Mouse (Mus musculus) mouse embryonic stem cell (cell line): ENCODE results near the gene Tnrc6a.
"Not testable (repeated sequence)": the region's sequence is repeated elsewhere in the genome, so short reads cannot be mapped to it uniquely, and the experiment has no call there.

Experiments used
- in situ Hi-C, 2 experiments: fragments of 300-500 bp; cut with MboI; formaldehyde crosslinking; loops; 1 replicate in 1 of 2; 3 replicates in 1 of 2; pipeline ENCODE4 v1.14.3; 2019 to 2020; ENCODE audit warnings: low sequenced_read_pairs in 2 of 2, low pct_unique_long_range_greater_than_20kb in 1 of 2, mixed read lengths in 1 of 2; ENCODE audit not compliant: unreplicated experiment in 1 of 2

Gene Tnrc6a

DNA sequence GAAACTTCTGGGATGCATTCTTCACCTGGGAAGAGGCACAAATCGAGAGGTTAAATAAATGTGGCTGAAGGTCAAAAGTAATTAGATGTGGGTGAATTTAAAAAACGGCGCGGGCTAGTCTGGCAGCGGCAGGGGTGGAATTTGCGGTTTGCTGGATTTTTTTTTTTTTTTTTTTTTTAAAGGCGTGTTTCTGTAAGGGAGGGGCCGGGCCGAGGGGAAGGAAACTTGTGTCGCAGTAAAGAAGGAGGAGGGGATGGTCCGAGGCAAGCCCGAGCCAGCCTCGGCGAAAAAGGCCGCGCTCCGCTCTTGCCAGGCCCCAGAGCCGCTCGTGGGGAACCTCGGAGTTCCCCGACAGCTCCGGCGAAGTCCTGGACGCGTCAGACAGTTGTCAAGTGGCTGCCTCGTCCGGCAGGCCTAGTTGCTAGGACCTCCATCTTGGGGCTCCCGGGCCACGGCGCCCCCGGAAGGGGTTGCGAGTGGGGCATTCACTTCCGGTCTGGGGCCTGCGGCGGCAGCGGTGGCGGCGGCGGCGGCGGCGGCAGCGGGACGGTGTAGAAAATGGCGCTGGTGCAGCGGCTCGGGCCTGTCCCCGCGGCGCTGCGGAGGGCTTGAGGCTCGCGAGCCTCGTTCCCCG, at the start of gene Tnrc6a:
Gene Tnrc6a, plus strand, starts transcription at position 221 of the 634 bp plus-strand sequence.
- in situ Hi-C loops, result no loop called here

DNA sequence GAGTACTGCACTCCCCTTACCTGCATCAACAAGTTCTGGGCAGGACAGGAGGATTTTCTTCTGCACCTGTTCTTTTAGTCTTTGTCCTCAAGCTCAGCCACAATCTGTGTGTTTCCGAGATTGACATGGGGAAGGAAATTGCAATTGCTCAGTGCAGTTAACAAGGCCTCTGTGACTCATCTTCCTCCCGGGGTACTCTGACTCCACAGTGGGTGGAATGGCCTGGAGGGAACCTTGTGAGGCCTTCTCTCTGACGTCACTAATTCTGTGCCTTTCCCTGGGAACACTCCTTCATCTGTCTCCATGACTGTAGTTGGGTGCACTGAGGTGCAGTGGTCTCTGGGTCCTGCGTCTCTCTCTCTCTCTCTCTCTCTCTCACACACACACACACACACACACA, 41.4 kb upstream of the Tnrc6a start:
- in situ Hi-C loops, result no loop called here

DNA sequence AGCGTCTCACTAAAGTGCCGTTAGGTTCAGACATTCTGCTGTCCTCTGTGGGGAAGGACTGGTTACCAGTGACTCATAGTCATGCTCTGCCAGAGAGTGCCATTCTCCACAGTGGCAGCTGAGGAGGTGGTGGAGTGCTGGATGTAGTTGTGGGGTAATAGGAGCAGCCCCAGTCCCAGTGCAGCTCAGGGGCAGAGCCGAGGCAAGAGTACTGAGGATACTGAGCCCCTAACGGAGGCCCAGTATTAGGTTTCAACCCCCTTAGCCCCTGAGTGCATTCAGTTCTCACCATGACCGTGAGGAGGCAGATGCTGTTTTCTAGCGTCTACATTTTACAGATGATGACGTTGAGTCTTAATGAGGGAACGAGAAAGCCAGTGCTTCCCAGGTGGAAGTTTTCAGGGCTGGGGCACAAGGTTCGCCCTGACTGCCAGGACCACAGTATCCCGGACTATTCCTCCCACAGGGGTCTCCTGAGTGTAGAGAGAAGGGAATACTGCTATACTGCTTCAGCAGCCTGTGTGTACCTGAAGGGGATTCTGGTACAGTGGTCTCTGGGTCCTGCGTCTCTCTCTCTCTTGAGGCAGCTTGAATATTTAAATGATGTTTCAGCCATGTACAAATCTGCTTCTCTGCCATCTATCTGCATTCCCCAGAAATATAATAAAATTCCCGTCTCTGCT, 40.1 kb upstream of the Tnrc6a start:
- in situ Hi-C loops, result no loop called here

DNA sequence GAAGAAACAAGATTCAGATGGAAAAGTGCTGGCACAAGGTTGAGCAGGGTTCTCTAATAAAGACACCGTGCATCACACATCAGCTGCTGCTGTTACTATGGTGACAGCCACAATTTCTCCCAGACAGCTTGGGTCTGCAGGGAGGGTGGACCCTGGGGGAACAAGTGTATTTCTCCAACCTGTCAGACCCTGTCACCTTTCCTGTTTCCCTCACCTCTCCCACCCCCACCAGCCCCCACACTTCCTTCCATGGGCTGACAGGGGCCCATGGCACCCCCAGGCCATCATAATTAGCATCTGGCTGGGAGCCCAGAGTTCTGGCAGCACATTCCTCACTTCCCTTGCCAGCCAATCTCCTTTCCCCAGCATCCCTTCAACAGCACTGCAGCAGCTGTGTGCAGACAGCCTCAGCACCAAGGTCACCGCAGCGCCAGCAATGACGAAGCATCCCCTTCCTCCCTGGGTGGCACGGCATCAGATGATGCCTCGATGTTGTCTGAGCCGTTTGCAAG, 39.4 kb upstream of the Tnrc6a start:
- in situ Hi-C loops, result no loop called here

DNA sequence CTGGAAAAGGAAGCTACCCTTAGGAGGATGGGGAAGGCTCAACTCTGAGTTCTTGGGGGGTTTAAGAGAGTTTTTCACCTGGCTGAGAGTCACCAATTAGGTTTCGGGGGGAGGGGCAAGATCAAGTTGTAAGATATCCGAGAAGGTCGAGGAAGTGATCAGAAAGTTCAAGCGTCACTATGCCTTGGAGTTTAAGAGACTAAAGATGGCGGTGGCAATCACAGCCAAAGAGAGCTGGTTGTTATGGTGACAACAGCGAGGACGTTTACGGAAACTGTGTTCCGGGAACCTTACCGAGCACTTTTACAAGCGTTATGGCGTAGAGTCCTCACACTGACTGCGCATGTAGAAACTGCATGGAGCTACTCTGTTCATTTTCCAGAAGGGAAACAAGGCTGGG, 39.0 kb upstream of the Tnrc6a start:
- in situ Hi-C loops, result no loop called here

- in situ Hi-C loops, result no loop called here
Measured at GRCm38 (mm10) chr7:123088920-123089319, 34.8 kb upstream of the Tnrc6a start.

DNA sequence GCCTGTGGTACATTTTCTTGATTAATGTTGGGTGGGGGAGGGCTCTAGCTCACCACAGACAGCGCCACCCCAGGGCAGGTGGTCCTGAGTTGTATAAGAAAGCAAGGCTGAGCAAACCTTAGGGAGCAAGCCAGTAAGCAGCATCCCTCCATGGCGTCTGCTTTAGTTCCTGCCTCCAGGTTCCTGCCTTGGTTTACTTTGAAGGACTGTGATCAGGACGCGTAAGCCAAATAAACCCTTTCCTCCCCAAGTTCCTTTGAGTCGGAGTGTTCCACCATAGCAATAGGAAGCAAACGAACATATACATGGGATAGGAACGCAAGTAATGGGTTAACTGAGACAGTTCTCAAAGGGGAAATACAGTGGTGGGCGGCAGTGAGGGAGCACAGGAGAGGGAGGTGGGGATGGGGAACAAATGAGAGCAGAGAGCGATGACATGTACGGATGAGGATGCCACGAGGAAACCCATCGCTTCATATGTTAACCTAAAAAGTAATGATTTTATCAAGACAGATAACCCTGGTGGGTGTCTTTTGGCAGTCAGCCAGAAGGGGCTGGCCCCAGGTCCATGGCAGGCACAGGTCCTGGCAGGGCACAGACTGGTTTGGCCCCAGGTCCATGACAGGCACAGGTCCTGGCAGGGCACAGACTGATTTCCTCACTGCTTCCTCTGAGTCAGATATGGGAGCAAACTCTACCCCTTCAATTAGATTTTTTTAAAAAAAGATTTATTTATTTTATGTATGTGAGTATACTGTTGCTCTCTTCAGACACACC, 27.2 kb upstream of the Tnrc6a start:
- in situ Hi-C loops, result no loop called here

GRCm38 (mm10) chr7:123097891-123098750, 25.6 kb upstream of the Tnrc6a start:
- in situ Hi-C loops, result no loop called here

GRCm38 (mm10) chr7:123101295-123101694, 22.4 kb upstream of the Tnrc6a start:
- in situ Hi-C loops, result no loop called here

DNA sequence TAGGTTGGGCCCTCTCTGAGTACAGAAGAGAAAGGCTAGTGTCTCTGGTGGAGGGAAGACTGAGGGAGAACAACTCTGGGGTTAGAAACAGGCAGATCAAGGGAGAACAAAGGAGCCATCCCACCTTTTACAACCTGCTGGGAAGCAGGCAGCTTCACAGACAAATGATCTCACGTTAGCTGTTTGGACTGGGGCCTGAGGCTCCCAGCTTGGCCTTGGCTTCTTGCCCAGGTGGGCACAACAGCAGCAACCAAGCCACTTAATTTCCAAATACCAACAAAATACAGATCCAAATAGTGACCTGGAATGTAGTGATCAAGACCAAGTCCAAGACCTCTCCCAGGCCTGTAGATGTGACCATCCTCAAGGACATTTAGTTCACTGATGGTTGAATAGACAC, 18.3 kb upstream of the Tnrc6a start:
- in situ Hi-C loops, result not testable (repeated sequence)

DNA sequence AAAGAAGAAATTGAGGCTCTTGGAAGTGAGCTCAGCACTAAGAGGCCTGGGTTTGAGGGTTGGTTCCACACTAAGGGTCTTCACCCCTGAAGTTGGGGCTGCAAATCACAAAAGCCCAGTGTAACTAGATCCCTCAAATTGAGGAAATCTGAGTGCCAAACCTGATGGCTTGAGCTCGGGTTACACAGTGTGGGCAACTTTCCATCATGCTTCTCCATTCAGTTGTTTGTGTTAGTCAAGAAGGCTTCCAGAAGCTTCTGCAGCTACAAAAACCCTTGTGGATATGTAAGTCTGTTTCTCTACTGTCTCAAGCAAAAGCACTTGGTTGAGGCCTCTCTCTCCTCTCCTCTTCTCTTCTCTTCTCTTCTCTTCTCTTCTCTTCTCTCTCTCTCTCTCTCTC, 17.8 kb upstream of the Tnrc6a start:
- in situ Hi-C loops, result no loop called here

- in situ Hi-C loops, result no loop called here
Measured at GRCm38 (mm10) chr7:123106326-123106725, 17.4 kb upstream of the Tnrc6a start.

- in situ Hi-C loops, result no loop called here
Measured at GRCm38 (mm10) chr7:123108058-123109055, 15.3 kb upstream of the Tnrc6a start.

- in situ Hi-C loops, result no loop called here
Measured at GRCm38 (mm10) chr7:123109361-123110000, 14.2 kb upstream of the Tnrc6a start.

GRCm38 (mm10) chr7:123110135-123110534, 13.6 kb upstream of the Tnrc6a start:
- in situ Hi-C loops, result no loop called here

DNA sequence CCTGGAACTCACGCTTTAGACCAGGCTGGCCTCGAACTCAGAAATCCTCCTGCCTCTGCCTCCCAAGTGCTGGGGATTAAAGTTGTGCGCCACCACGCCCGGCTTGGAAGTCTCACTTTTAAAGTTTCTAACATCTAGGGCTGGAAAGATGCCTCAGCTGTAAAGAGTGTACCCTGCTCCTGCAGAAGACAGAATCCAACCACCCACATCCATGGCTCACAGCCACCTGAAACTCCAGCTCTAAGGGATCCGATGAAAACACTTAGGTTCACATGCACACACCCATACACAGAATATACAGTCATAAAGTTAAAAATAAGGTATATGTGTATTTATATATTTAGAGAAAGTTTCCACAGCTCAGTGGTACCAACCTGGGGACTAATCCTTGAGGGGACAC, 10.1 kb upstream of the Tnrc6a start:
- in situ Hi-C loops, result no loop called here

- in situ Hi-C loops, result no loop called here
Measured at GRCm38 (mm10) chr7:123116799-123117198, 6.9 kb upstream of the Tnrc6a start.
